Comparison of ENCODE assay signal across 8 mouse cellular contexts in the genomic region with DNA sequence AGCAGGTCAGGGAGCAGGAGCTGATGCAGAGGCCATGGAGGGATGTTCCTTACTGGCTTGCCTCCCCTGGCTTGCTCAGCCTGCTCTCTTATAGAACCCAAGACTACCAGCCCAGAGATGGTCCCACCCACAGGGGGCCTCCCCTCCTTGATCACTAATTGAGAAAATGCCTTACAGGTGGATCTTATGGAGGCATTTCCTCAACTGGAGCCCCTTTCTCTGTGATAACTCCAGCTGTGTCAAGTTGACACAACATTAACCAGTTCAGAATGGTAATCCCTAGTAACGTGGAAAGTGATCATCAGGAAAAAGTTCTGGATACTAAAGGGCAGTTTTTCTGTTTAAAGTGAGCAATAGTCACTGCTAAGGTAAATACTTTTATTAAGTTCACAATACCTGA. TPM values are rescaled to one million over a fixed set of nuclear protein-coding genes. Genes with fewer than 3 reads are reported as not detected.
DNase-seq lines count a peak whose midpoint lies in the region; ATAC-seq and TF ChIP-seq lines count a peak whose summit lies in the region.
"Not testable (repeated sequence)": the region's sequence is repeated elsewhere in the genome, so short reads cannot be mapped to it uniquely, and the experiment has no call there.
"Had no signal": no experiment of that assay in that cellular context is flagged by ENCODE, and none has a peak within 500 bp of the region (broad histone marks: within the 10 kb centered on the region; RNA-seq: fewer than 3 reads in every experiment).

A gene (plus strand): TSS at position 301 of the 400 bp plus-strand sequence.

- H3K9me3 ChIP-seq in forebrain, postnatal 0 days (ENCODE audit: low read length); midbrain, postnatal 0 days (ENCODE audit: low read length): not testable (repeated sequence)

- H3K36me3 ChIP-seq in forebrain, postnatal 0 days (ENCODE audit: insufficient read depth); midbrain, postnatal 0 days (ENCODE audit: insufficient read depth, low read length): not testable (repeated sequence)

- H3K27me3 ChIP-seq in forebrain, postnatal 0 days (ENCODE audit: insufficient read depth, low read length); midbrain, postnatal 0 days (ENCODE audit: insufficient read depth, low read length): not testable (repeated sequence)

- not testable (repeated sequence) for H3K4me1 ChIP-seq in forebrain, postnatal 0 days (ENCODE audit: insufficient read depth); midbrain, postnatal 0 days (ENCODE audit: insufficient read depth, low read length)

- intact Hi-C loops in heart, postnatal 10 days (cut with DNase I); left cerebral cortex, postnatal 14 days (cut with DNase I): not testable (repeated sequence)

- not testable (repeated sequence) for H3K4me3 ChIP-seq in forebrain, postnatal 0 days (ENCODE audit: low read depth, low read length); midbrain, postnatal 0 days (ENCODE audit: low read depth, low read length)

- TF ChIP-seq CTCF in forebrain, postnatal 0 days (IDR thresholded peaks at IDR 0.05; ENCODE audit: low read depth); midbrain, postnatal 0 days (IDR thresholded peaks at IDR 0.05): not testable (repeated sequence)

- H3K27ac ChIP-seq in forebrain, postnatal 0 days (ENCODE audit: low read depth, low read length); midbrain, postnatal 0 days (ENCODE audit: low read depth, low read length): not testable (repeated sequence)

- H3K4me2 ChIP-seq in forebrain, postnatal 0 days (ENCODE audit: low read depth); midbrain, postnatal 0 days (ENCODE audit: low read depth, low read length, poor library complexity, severe bottlenecking): not testable (repeated sequence)

- 77% methylated on average over 1 of the region's 1 CpGs for WGBS in forebrain, postnatal 0 days
- WGBS in midbrain, postnatal 0 days = 72% methylated on average over 1 of the region's 1 CpGs

- ATAC-seq in forebrain, postnatal 0 days; midbrain, postnatal 0 days (ENCODE audit: low FRiP score): not testable (repeated sequence)

- H3K9ac ChIP-seq in forebrain, postnatal 0 days; midbrain, postnatal 0 days (replicated peaks; ENCODE audit: low read length, poor library complexity, severe bottlenecking): not testable (repeated sequence)

- DNase-seq in adrenal gland, postnatal 4 days (ENCODE audit: low spot score in 2 of 2); forebrain, postnatal 0 days; heart, adult 18-20 months; heart, postnatal 10 days; layer of hippocampus, adult 18-20 months (ENCODE audit: low spot score in 2 of 2); left cerebral cortex, postnatal 14 days (ENCODE audit: low spot score in 2 of 2); midbrain, postnatal 0 days (ENCODE audit: low spot score): not testable (repeated sequence)

RNA-seq across cellular contexts. Expression of the gene that starts here (rescaled TPM):
- total RNA-seq in adrenal gland, postnatal 4 days (2021) = 10 to 100 TPM; 21.9 to 26.4 TPM
- total RNA-seq in forebrain, postnatal 0 days (2014; rRNA removed) = 12.5 and 14.9 TPM in 2 replicates
- 7.8 and 11.7 TPM in 2 replicates for polyA plus RNA-seq in forebrain, postnatal 0 days (2015; fragmentation: Nextera tagmentation; extraction: Ambion mirVana)
- total RNA-seq in heart, adult 18-20 months (2021) = 100 to 1,000 TPM; 256 to 257 TPM
- 100 to 1,000 TPM; 164 TPM for total RNA-seq in heart, postnatal 10 days (2021)
- 10 to 100 TPM; 78.4 to 89.6 TPM for total RNA-seq in layer of hippocampus, adult 18-20 months (2021)
- 10 to 100 TPM; 53.4 to 54.2 TPM for total RNA-seq in left cerebral cortex, postnatal 14 days (2021)
- 15.8 and 28.4 TPM in 2 replicates for total RNA-seq in midbrain, postnatal 0 days (2014; rRNA removed)
- polyA plus RNA-seq in midbrain, postnatal 0 days (2015; fragmentation: Nextera tagmentation; extraction: Ambion mirVana) = 16.4 and 16.9 TPM in 2 replicates
- total RNA-seq: common myeloid progenitor, adult 5-6 weeks had no signal
